Mouse (Mus musculus) olfactory bulb, adult 2 months (tissue): Measurements from ENCODE around the gene Sit1. TPM values are rescaled to one million over a fixed set of nuclear protein-coding genes. Genes with fewer than 3 reads are reported as not detected.

Experiments used
- H3K27ac ChIP-seq: fragments of 200-500 bp; 2 replicates; pipeline ENCODE4 v1.5.1; 2012; ENCODE audit warnings: low read depth, low read length; ENCODE audit not compliant: insufficient read depth
- H3K4me1 ChIP-seq: fragments of 200-500 bp; 2 replicates; pipeline ENCODE4 v1.6.1; 2012; ENCODE audit warnings: low read length; ENCODE audit not compliant: control insufficient read depth, insufficient read depth
- H3K4me3 ChIP-seq: fragments of 200-500 bp; 2 replicates; pipeline ENCODE4 v1.5.1; 2012; ENCODE audit warnings: mild to moderate bottlenecking, low read depth, low read length, moderate library complexity; ENCODE audit not compliant: insufficient read depth
- CTCF ChIP-seq: fragments of 200-500 bp; IDR thresholded peaks from 2 replicates; pipeline ENCODE4 v1.5.1; 2012; ENCODE audit warnings: low read depth, mild to moderate bottlenecking, low read length, moderate library complexity; ENCODE audit not compliant: insufficient read depth
- POLR2A ChIP-seq: fragments of 200-500 bp; IDR thresholded peaks from 2 replicates; pipeline ENCODE4 v1.6.1; 2012; ENCODE audit warnings: mild to moderate bottlenecking, low read depth, low read length, moderate library complexity; ENCODE audit not compliant: insufficient read depth
- WGBS: fragments of 180-500 bp; shearing (Covaris S2); methylation state at CpG from one replicate; pipeline ENCODE4 v1.1.7; 2018; 5-methylcytosine and 5-hydroxymethylcytosine counted together
- polyA plus RNA-seq: library from polyadenylated mRNA; stranded (reverse); fragments of >200 nt; gene quantifications from 2 replicates; pipeline ENCODE4 v1.2.4, GENCODE M21; 2012; ENCODE audit warnings: low replicate concordance; ENCODE audit not compliant: missing spikeins, insufficient read depth, insufficient read length

Sit1 gene
- not detected in 2 replicates for polyA plus RNA-seq

- 74% methylated on average over 12 of the region's 12 CpGs for WGBS
- Histone ChIP-seq H3K4me1 (0 out of 2 replicates have a peak, but pooled peaks cover 2% of the 10 kb centered on the region), H3K27ac (no peak within 1 kb of the TSS), H3K4me3 (no peak within 1 kb of the TSS; the same call in 1 of the 2 replicates)
- no peak for TF ChIP-seq CTCF
- no peak for TF ChIP-seq POLR2A
Observed at GRCm38 (mm10) chr4:43483535-43484091, at the start of gene Sit1. Gene Sit1 (minus strand): TSS chr4:43483734.

- no peak for TF ChIP-seq CTCF
- no peak for TF ChIP-seq POLR2A
- Histone ChIP-seq H3K4me1 (no peaks in the 10 kb centered on the region), H3K4me3 (no peak overlapping the region), H3K27ac (no peak overlapping the region)
- WGBS = 85% methylated on average over 9 of the region's 9 CpGs
Observed at GRCm38 (mm10) chr4:43533270-43533669, 49.7 kb upstream of the Sit1 start.

- Histone ChIP-seq H3K4me1 (no peaks in the 10 kb centered on the region), H3K27ac (no peak overlapping the region), H3K4me3 (no peak overlapping the region)
- 20% methylated on average over 7 of the region's 7 CpGs for WGBS
- no peak for TF ChIP-seq CTCF
- TF ChIP-seq POLR2A = no peak
Observed at GRCm38 (mm10) chr4:43530581-43530980, 47.0 kb upstream of the Sit1 start.

- WGBS = 81% methylated on average over 8 of the region's 8 CpGs
- no peaks in the 10 kb centered on the region for H3K4me1 ChIP-seq
- H3K4me3 ChIP-seq = no peak overlapping the region
- H3K27ac ChIP-seq = no peak overlapping the region
- no peak for TF ChIP-seq POLR2A
- no peak for TF ChIP-seq CTCF
Observed at GRCm38 (mm10) chr4:43530081-43530501, 46.6 kb upstream of the Sit1 start.

- no peak for TF ChIP-seq POLR2A
- no peak for TF ChIP-seq CTCF
- Histone ChIP-seq H3K4me3 (no peak overlapping the region), H3K4me1 (peaks cover 5% of the 10 kb centered on the region), H3K27ac (no peak overlapping the region)
- 82% methylated on average over 9 of the region's 9 CpGs for WGBS
Observed at GRCm38 (mm10) chr4:43528487-43528886, 45.0 kb upstream of the Sit1 start.

- Histone ChIP-seq H3K4me3 (no peak overlapping the region), H3K4me1 (peaks cover 11% of the 10 kb centered on the region), H3K27ac (no peak overlapping the region)
- WGBS = 71% methylated on average over 5 of the region's 5 CpGs
- no peak for TF ChIP-seq POLR2A
- TF ChIP-seq CTCF = no peak
Observed at GRCm38 (mm10) chr4:43527880-43528279, 44.3 kb upstream of the Sit1 start.

- Histone ChIP-seq H3K4me3 (no peak overlapping the region), H3K27ac (no peak overlapping the region), H3K4me1 (peaks cover 38% of the 10 kb centered on the region)
- 23% methylated on average over 6 of the region's 6 CpGs for WGBS
- TF ChIP-seq CTCF (no peak), POLR2A (no peak)
Observed at GRCm38 (mm10) chr4:43519956-43520355, 36.4 kb upstream of the Sit1 start.

GRCm38 (mm10) chr4:43519551-43519950 lies 36.0 kb upstream of the Sit1 start:
- TF ChIP-seq CTCF (no peak), POLR2A (no peak)
- no peak overlapping the region for H3K4me3 ChIP-seq
- peaks cover 38% of the 10 kb centered on the region for H3K4me1 ChIP-seq
- WGBS = 31% methylated on average over 10 of the region's 10 CpGs
- H3K27ac ChIP-seq = no peak overlapping the region

- Histone ChIP-seq H3K4me1 (peaks cover 10% of the 10 kb centered on the region), H3K27ac (no peak overlapping the region), H3K4me3 (no peak overlapping the region)
- WGBS = 79% methylated on average over 11 of the region's 11 CpGs
- no peak for TF ChIP-seq POLR2A
- TF ChIP-seq CTCF = no peak
Observed at GRCm38 (mm10) chr4:43515764-43516708, 32.5 kb upstream of the Sit1 start.
